Mouse (Mus musculus): ENCODE measurements around the gene Itpkc. TPM values are rescaled to one million over a fixed set of nuclear protein-coding genes. Genes with fewer than 3 reads are reported as not detected.

Gene Itpkc
- total and polyA plus RNA-seq, 2 experiments from 2014 or later: 4.0 to 18.8 TPM

DNA sequence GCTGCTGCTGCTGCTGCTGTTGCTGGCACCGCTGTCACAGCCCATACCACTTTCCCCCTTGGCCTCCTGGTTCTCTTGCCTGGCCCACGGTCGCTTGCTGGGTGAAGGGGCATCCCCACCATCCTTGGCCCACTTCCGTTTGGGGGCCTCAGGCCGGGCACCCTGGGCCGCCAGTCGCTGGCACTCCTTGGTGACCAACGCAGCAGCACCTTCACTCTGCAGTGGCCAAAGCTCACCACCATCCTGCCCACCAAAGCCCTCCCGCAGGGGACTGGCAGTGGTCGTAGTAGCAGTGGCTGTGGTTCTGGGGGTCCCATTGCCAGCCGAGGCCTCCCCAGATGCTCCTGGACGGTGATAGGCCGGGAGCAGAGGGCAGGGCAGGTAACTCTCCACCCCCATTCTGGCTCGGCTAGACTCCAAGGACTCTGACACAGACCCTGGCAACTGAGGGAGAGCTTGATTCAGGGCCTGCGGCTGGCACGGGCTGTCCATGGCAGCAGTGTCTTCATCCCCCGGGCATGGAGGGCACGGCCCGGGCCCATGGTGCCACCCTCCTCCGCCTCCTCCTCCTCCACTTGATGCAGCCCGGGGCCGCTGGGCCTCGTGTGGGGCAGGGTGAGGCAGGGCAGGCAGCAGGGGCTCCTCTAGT is 63.3 kb downstream of the Itpkc start:
- peak overlapping the region; percentile 98; the same call in 1 of the 2 replicates for H3K27ac ChIP-seq
- 69% methylated on average over 22 of the region's 23 CpGs for WGBS
- DNase-seq (ENCODE audit: low spot score): no peak
- ATAC-seq: peak; percentile 8; the same call in 1 of the 2 replicates
- H3K9ac ChIP-seq (replicated peaks; ENCODE audit: low read length): peak overlapping the region; percentile 84
- no peaks in the 10 kb centered on the region for H3K9me3 ChIP-seq (ENCODE audit: low read length)
- H3K4me3 ChIP-seq (ENCODE audit: low read length): peak overlapping the region; percentile 70
- H3K27me3 ChIP-seq (ENCODE audit: insufficient read depth, low read length): no peaks in the 10 kb centered on the region
- TF ChIP-seq CTCF (IDR thresholded peaks at IDR 0.05; ENCODE audit: low read depth): 0 out of 2 replicates have a peak, but pooled peaks have one; percentile 1
- peak overlapping the region; percentile 87 for H3K4me2 ChIP-seq (ENCODE audit: low read depth, low read length)
- no peaks in the 10 kb centered on the region for H3K36me3 ChIP-seq (ENCODE audit: insufficient read depth, low read length)
- peaks cover 37% of the 10 kb centered on the region for H3K4me1 ChIP-seq (ENCODE audit: insufficient read depth, low read length)

DNA sequence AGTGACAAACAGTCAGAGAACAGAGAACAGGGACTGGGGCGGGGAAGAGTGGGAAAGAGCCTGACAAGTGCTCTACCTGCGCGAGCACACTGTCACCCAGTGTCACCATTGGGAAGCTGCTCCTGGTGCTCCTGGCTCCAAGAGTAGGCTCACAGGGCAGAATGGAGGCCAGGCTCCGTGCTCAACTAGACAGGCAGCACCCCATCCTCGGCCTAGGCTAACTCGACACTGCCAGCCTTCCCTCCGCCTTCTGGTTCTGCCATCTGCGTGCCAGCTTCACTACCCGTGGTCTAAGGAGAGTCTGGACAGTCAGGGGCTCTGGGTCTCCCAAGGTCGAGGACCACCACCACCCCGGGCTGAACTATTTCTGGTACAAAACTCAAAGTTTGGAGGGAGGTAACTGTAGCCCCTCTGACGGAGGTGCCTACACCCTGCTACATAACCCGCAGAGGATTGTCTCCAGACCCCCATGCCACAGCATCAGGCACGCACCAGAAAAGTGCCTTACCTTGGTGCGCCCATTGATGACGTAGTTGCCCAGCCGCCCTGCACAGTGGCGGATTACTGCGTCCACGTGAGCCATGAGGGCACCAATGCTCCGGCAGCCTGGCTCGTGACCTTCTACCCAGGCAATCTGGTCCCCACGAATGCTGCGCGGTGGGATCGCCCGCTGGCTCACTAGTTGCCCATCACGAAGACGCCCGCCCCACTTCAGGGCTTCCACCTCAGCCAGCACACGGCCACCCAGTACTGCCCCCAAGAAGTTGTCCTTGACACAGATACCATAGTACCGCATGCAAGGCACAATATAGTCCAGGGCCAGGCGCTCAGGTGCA is 64.1 kb downstream of the Itpkc start:
- Histone ChIP-seq H3K4me3 (ENCODE audit: low read length) (peak overlapping the region; percentile 70), H3K36me3 (ENCODE audit: insufficient read depth, low read length) (peaks cover 5% of the 10 kb centered on the region; the same call in 1 of the 2 replicates), H3K4me2 (ENCODE audit: low read depth, low read length) (peak overlapping the region; percentile 87), H3K9ac (replicated peaks; ENCODE audit: low read length) (peak overlapping the region; percentile 84; the same call in 1 of the 2 replicates), H3K9me3 (ENCODE audit: low read length) (no peaks in the 10 kb centered on the region), H3K27ac (no peak overlapping the region), H3K4me1 (ENCODE audit: insufficient read depth, low read length) (peaks cover 39% of the 10 kb centered on the region), H3K27me3 (ENCODE audit: insufficient read depth, low read length) (no peaks in the 10 kb centered on the region)
- no peak for TF ChIP-seq CTCF (IDR thresholded peaks at IDR 0.05; ENCODE audit: low read depth)
- 87% methylated on average over 33 of the region's 33 CpGs for WGBS
- ATAC-seq (no peak), DNase-seq (ENCODE audit: low spot score) (no peak)

DNA sequence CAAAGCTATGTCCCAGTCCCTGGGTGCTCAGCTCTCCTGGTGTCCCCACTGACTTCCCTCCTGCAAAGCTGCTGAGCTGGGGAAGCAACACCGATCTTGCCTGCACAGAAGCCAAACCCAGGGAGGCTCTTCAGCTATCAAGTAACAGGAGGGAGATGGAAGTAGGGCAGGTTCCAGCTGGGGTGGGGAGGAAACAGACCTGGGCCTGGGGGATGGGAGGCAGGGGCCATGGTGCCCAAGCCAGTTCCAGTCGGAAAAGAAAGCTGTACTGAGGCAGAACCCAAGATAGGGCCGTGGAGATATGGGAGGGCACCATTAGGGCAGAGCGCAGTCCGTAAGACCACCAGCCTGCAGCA is 65.0 kb downstream of the Itpkc start:
- DNase-seq (ENCODE audit: low spot score) (no peak), ATAC-seq (no peak)
- peak overlapping the region; percentile 87 for H3K4me2 ChIP-seq (ENCODE audit: low read depth, low read length)
- WGBS: 74% methylated on average over 5 of the region's 5 CpGs
- H3K4me3 ChIP-seq (ENCODE audit: low read length): 0 out of 2 replicates have a peak overlapping the region, but pooled peaks have one; percentile 70
- H3K36me3 ChIP-seq (ENCODE audit: insufficient read depth, low read length): peaks cover 14% of the 10 kb centered on the region
- no peak for TF ChIP-seq CTCF (IDR thresholded peaks at IDR 0.05; ENCODE audit: low read depth)
- no peaks in the 10 kb centered on the region for H3K27me3 ChIP-seq (ENCODE audit: insufficient read depth, low read length)
- H3K9ac ChIP-seq (replicated peaks; ENCODE audit: low read length): peak overlapping the region; percentile 28
- H3K4me1 ChIP-seq (ENCODE audit: insufficient read depth, low read length): peaks cover 39% of the 10 kb centered on the region
- H3K9me3 ChIP-seq (ENCODE audit: low read length): no peaks in the 10 kb centered on the region
- H3K27ac ChIP-seq: no peak overlapping the region

DNA sequence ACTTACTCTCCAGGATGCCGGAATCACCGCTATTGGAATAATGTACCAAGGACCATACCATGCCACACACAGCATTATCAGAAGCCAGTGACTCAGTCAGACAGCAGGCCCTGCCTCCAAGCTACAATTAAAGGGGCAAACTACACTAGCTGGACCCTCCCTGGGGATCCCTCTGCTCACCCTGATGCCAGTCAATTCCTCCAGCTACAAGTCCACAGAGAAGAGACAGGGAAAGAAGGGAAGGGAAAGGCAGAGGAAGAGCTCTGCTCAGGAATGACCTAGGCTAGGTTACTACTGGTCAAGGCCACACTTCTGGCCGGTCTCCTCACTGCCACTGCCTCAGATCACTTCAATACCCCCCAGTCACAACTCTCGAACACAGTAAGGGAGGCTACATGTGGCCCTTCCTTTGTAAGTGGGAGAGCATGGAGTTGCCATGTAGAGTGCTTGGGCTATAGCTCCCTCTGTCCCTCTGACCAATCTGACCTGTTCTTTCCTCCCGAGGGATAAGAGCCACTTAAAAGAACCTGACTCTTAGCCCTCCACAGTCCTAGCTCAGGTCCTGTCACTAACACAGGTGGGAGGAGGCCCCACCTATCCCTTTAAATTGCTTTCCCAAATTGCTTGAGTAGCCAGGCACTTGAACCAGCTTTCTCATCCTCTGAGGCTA is 65.5 kb downstream of the Itpkc start:
- Histone ChIP-seq H3K4me1 (ENCODE audit: insufficient read depth, low read length) (peaks cover 39% of the 10 kb centered on the region), H3K9ac (replicated peaks; ENCODE audit: low read length) (peak overlapping the region; percentile 28; the same call in 1 of the 2 replicates), H3K27me3 (ENCODE audit: insufficient read depth, low read length) (no peaks in the 10 kb centered on the region), H3K4me2 (ENCODE audit: low read depth, low read length) (peak overlapping the region; percentile 87), H3K36me3 (ENCODE audit: insufficient read depth, low read length) (peaks cover 19% of the 10 kb centered on the region), H3K27ac (no peak overlapping the region), H3K4me3 (ENCODE audit: low read length) (no peak overlapping the region), H3K9me3 (ENCODE audit: low read length) (no peaks in the 10 kb centered on the region)
- no peak for DNase-seq (ENCODE audit: low spot score)
- 85% methylated on average over 5 of the region's 5 CpGs for WGBS
- no peak for ATAC-seq
- no peak for TF ChIP-seq CTCF (IDR thresholded peaks at IDR 0.05; ENCODE audit: low read depth)

DNA sequence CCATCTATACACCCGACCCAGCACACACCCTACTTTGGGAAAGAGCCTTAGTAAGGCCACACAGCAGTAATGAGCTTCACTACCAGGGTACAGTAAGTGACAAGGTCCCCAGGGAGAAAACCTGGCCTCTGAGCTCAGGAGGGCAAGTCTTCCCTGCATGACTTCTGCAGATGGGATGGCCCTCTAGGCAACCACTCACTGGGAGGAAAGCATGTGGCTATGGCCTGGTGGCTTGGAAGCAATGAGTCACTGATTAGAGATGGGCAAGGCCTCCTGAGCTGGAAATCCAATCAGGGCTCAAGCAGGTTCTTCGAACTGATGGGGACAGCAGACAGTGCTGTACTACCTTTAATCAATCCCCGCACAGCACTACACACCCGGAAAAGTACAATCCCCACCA is 66.7 kb downstream of the Itpkc start:
- DNase-seq (ENCODE audit: low spot score): no peak
- Histone ChIP-seq H3K36me3 (ENCODE audit: insufficient read depth, low read length) (peaks cover 23% of the 10 kb centered on the region), H3K4me1 (ENCODE audit: insufficient read depth, low read length) (peaks cover 39% of the 10 kb centered on the region), H3K4me2 (ENCODE audit: low read depth, low read length) (no peak overlapping the region), H3K27ac (no peak overlapping the region), H3K4me3 (ENCODE audit: low read length) (no peak overlapping the region), H3K9ac (replicated peaks; ENCODE audit: low read length) (0 out of 2 replicates have a peak overlapping the region, but pooled peaks have one; percentile 17), H3K9me3 (ENCODE audit: low read length) (no peaks in the 10 kb centered on the region), H3K27me3 (ENCODE audit: insufficient read depth, low read length) (no peaks in the 10 kb centered on the region)
- no peak for ATAC-seq
- TF ChIP-seq CTCF (IDR thresholded peaks at IDR 0.05; ENCODE audit: low read depth): no peak
- 80% methylated on average over 4 of the region's 4 CpGs for WGBS

DNA sequence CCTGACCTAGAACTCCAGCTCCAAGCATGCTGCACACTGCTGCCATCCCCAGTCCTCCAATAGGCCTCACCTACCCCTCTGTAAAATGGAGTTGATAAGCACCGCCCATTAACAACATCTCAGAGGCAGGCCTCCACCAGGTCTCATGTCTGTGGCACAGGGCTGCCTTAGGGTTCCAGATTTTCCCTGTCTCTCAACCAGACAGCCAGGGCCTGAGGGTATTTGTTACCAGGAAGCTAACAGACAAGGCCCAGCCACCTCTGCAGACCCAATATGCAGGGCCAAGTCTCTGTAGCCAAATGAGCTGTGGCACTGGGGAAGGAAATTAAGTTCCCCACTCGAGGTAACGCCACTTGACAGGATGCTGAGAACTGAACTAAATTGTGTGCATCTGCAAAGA is 67.5 kb downstream of the Itpkc start:
- no peaks in the 10 kb centered on the region for H3K9me3 ChIP-seq (ENCODE audit: low read length)
- no peaks in the 10 kb centered on the region for H3K27me3 ChIP-seq (ENCODE audit: insufficient read depth, low read length)
- peaks cover 39% of the 10 kb centered on the region for H3K4me1 ChIP-seq (ENCODE audit: insufficient read depth, low read length)
- TF ChIP-seq CTCF (IDR thresholded peaks at IDR 0.05; ENCODE audit: low read depth): no peak
- no peak overlapping the region; the same call in 1 of the 2 replicates for H3K27ac ChIP-seq
- DNase-seq (ENCODE audit: low spot score): no peak
- no peak for ATAC-seq
- no peak overlapping the region for H3K9ac ChIP-seq (replicated peaks; ENCODE audit: low read length)
- H3K4me3 ChIP-seq (ENCODE audit: low read length): no peak overlapping the region
- peaks cover 23% of the 10 kb centered on the region for H3K36me3 ChIP-seq (ENCODE audit: insufficient read depth, low read length)
- 80% methylated on average over 3 of the region's 3 CpGs for WGBS
- no peak overlapping the region for H3K4me2 ChIP-seq (ENCODE audit: low read depth, low read length)

All from hindbrain, postnatal 0 days (tissue).